14 mouse cellular contexts compared by ENCODE assay signal in the genomic region with DNA sequence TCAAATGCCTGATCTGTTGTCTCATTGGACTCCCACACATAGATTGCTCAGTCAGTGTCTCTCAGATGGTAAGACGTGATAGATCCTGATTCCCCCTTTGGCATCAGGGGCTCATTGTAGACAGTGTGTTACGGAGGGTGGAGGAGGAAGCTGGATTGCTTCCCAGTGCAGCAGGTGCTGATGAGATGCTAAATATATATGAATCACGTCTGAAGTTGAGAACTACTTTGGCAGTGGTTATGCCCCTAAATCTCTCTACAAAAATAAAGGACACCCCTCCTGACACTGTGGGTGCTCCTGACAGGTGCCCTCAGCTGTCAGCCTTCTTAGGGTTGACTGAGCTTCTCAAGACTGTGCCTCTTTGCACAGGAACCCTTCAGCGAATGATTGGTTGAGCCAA.
DNase-seq lines count a peak whose midpoint lies in the region; ATAC-seq and TF ChIP-seq lines count a peak whose summit lies in the region.
"Had no signal": no experiment of that assay in that cellular context is flagged by ENCODE, and none has a peak within 500 bp of the region (broad histone marks: within the 10 kb centered on the region; RNA-seq: fewer than 3 reads in every experiment).

No protein-coding gene starts in this region.

- peak; percentile 62 for DNase-seq in gastrocnemius, adult 18-20 months (ENCODE audit: low spot score)
- no peak for DNase-seq in gastrocnemius, postnatal 4 days (ENCODE audit: low spot score in 2 of 2)
- DNase-seq in brain, embryonic 14.5 days (ENCODE audit: low read depth): peak; percentile 26
- peak; percentile 34 to 54 for DNase-seq in layer of hippocampus, adult 8-10 months (ENCODE audit: low spot score in 2 of 2)
- peak; percentile 28 for DNase-seq in right cerebral cortex, postnatal 25 days
- no peak for DNase-seq in retina, postnatal 1 day
- DNase-seq: adrenal gland, postnatal 10 days; cerebellum, adult 2 months; forebrain, postnatal 0 days; kidney, postnatal 4 days; liver; liver, postnatal 0 days had no signal

- ATAC-seq in megakaryocyte progenitor cell, adult 5-6 weeks (replicated peaks; ENCODE audit: poor library complexity): no peak
- ATAC-seq: forebrain, postnatal 0 days; inflammation-experienced regulatory T-cells, adult 6 months; liver, postnatal 0 days had no signal

- no peak for TF ChIP-seq POLR2A in brain, embryonic 14.5 days (IDR thresholded peaks at IDR 0.05; ENCODE audit: borderline replicate concordance, extremely low read depth, insufficient read depth, insufficient read length, poor library complexity, severe bottlenecking)

- TF ChIP-seq CTCF in brain, embryonic 14.5 days (IDR thresholded peaks at IDR 0.05; ENCODE audit: borderline replicate concordance, extremely low read depth, insufficient read depth, insufficient read length): no peak

Comparison
In these comparisons a context has a peak if more than half of its experiments do, and no peak if none do; other contexts are left out.
1. DNase-seq: peak in gastrocnemius, adult 18-20 months (single experiment), brain, embryonic 14.5 days (single experiment), layer of hippocampus, adult 8-10 months (2 of 2) and right cerebral cortex, postnatal 25 days (single experiment); none in gastrocnemius, postnatal 4 days (0 of 2) and retina, postnatal 1 day (single experiment).